Mouse (Mus musculus) small intestine, adult 2 months (tissue): Measurements from ENCODE around the gene Dot1l.

ENCODE experiments used
- CTCF ChIP-seq: fragments of 200-500 bp; IDR thresholded peaks from 2 replicates; pipeline ENCODE4 v1.5.1; 2012; ENCODE audit warnings: low read depth, mild to moderate bottlenecking, control low read depth, inconsistent platforms, low read length, moderate library complexity, mixed read lengths; ENCODE audit not compliant: insufficient replicate concordance, insufficient read length; ENCODE audit errors: extremely low read depth
- POLR2A ChIP-seq: fragments of 200-500 bp; IDR thresholded peaks from 2 replicates; pipeline ENCODE4 v1.6.1; 2012; ENCODE audit warnings: low read depth, mild to moderate bottlenecking, control low read depth, inconsistent platforms, low read length, moderate library complexity

DNA sequence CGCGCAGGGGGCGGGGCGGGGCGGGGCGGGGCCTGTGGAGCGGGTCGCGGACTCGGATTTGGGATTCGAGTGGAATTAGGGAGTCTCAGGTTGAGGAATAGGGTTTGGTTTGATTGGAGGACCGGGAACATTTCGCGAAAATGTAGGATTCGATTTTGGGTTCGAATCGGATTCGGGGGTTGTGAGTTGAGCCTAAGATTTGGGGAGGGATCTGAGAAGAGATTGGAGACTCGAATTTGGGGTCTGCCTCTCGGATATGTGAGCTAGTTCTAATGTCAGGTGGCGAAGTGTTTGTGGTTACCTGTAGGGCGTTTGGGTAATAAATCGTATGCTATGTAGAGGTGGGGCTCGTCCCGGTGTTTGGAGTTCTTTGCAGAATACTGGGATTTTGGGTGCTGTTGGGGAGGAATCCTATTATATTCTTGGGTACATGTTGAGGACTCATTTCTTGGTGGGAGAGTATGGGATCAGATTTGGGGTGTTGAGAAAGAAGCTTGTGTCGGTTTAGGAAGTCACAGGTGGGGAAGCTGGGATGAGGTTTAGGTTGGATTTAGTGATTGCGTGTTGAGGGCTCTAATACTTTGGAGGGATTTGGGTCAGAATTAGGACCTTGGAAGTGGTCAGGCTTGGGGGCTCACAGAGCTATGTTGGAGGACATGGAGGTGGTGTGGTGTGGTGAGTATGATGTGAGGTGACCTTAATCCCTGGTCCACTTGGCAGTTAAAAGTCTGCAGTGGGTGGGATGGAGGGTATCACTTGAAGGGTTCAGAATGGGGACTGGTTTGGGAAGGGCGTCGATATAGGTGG is 72.3 kb downstream of the Dot1l start:
- TF ChIP-seq CTCF (no peak), POLR2A (no peak)
